Mouse (Mus musculus) embryonic fibroblast, embryonic 13.5 days (primary cell): ENCODE data around the gene Tnrc18. TPM values are rescaled to one million over a fixed set of nuclear protein-coding genes. Genes with fewer than 3 reads are reported as not detected.
A peak's percentile ranks its signal among the peaks of the same experiment; 100 is the strongest.

Experiments used
- H3K27ac ChIP-seq: 2 replicates; pipeline ENCODE4 v1.5.1; 2012; ENCODE audit warnings: low read length, control low read depth, inconsistent platforms; ENCODE audit not compliant: insufficient read depth
- H3K4me1 ChIP-seq: 2 replicates; pipeline ENCODE4 v1.6.1; 2011; ENCODE audit warnings: low read length; ENCODE audit not compliant: control insufficient read depth, insufficient read depth
- H3K4me3 ChIP-seq: 2 replicates; pipeline ENCODE4 v1.5.1; 2011; ENCODE audit warnings: mild to moderate bottlenecking, control low read depth, low read length; ENCODE audit not compliant: insufficient read depth
- CTCF ChIP-seq: IDR thresholded peaks from 2 replicates; pipeline ENCODE4 v1.5.1; 2011; ENCODE audit warnings: mild to moderate bottlenecking, control low read depth, low read length, moderate library complexity, borderline replicate concordance; ENCODE audit not compliant: insufficient read depth
- POLR2A ChIP-seq: IDR thresholded peaks from 2 replicates; pipeline ENCODE4 v1.6.1; 2011; ENCODE audit warnings: low read depth, mild to moderate bottlenecking, control low read depth, low read length, moderate library complexity
- polyA plus RNA-seq: library from polyadenylated mRNA; stranded (reverse); fragments of >200 nt; gene quantifications from 2 replicates; pipeline ENCODE4 v1.2.4, GENCODE M21; 2011; ENCODE audit warnings: low read depth; ENCODE audit not compliant: missing spikeins, insufficient read length

Tnrc18 gene
- 98.0 and 124 TPM in 2 replicates for polyA plus RNA-seq

DNA sequence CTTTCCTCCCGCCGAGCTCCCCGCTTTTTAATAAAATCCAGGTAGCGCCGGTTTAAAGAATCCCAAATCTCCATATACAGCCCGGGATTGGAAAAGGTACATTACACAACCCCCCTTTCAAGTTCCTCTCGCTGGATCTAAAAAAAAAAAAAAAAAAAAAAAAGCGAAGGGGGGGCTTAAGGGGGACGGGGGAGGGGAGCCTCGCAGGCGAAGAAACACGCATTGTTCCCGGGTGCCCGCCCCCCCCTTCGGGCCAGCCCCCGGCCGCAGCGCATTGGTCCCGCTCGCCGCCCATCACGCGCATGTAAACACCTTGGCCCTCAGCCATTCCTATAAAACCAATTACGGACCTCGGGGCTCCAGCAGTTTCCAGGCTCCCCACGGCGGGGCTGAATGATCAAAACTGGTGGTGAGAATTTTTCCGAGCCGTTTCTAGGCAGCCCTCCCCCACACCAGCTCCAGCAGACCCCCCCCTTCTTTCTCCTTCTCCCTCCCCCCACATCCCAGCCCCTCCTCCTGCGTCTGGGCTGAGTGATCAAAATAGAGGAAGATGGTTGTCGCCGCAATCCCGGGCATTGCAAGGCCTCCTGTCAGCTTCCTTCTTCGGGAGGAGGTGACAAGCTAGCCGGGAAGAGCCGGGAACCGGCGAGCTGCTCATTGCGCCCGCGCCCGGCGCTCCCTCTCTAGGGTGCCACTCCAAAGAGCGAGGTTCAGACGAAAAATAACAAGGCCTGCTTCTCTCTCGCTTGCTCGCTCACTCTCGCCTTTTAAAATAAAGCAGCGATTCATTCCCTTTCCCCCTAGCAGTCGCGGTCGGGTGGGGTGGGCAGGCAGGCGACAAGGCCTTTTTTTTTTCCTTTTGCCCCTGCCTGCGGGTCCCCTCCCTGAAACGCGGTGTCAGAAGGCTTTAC is at the start of gene Tnrc18:
Gene Tnrc18 (minus strand): TSS at position 139 of the 911 bp plus-strand sequence.
- peak; percentile 87 for TF ChIP-seq POLR2A
- no peak for TF ChIP-seq CTCF
- H3K4me1 ChIP-seq: no peaks in the 10 kb centered on the region
- peak within 1 kb of the TSS; percentile 100 for H3K27ac ChIP-seq
- H3K4me3 ChIP-seq: peak within 1 kb of the TSS; percentile 96

DNA sequence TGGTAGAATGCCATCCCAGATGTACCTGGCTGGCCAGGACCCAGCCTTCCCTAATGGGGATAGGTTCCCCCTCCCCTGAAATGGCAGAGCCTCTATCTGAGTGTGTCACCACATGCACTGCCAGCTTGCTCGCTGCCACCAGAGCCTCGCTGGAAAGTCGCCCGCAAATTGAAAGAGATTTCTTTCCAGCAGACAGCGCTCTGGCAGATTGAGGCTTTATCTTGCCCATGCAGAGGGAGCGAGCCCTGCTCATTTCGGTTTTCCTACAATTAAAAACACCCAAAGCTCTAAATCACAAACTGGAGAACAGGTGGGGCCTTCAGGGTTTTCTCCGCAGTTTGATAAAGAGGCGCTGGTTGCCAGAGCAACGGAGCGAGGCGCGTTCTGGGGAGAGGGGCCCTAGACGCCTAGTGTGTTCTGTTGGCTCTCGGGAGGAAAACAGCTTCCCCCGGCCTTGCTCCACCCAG is 40.3 kb upstream of the Tnrc18 start:
- TF ChIP-seq CTCF: no peak
- TF ChIP-seq POLR2A: no peak
- Histone ChIP-seq H3K27ac (no peak overlapping the region), H3K4me3 (no peak overlapping the region), H3K4me1 (no peaks in the 10 kb centered on the region)

DNA sequence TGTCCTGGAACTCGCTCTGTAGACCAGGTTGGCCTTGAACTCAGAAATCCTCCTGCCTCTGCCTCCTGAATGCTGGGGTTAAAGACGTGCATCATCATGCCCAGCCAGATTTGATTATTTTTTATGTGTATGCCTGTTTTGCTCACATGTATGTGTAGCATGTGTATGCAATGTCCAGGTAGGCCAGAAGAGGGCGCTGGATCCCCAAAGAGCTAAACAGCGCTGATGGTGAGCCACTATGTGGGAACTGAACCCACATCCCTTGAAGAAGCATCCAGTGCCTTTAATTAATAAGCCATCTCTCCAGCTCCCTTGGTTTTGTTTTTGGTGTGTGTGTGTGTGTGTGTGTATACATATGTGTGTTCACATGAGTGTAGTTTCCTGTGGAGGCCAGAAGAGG is 38.9 kb upstream of the Tnrc18 start:
- no peaks in the 10 kb centered on the region for H3K4me1 ChIP-seq
- no peak overlapping the region for H3K27ac ChIP-seq
- TF ChIP-seq POLR2A: no peak
- TF ChIP-seq CTCF: no peak
- H3K4me3 ChIP-seq: no peak overlapping the region

DNA sequence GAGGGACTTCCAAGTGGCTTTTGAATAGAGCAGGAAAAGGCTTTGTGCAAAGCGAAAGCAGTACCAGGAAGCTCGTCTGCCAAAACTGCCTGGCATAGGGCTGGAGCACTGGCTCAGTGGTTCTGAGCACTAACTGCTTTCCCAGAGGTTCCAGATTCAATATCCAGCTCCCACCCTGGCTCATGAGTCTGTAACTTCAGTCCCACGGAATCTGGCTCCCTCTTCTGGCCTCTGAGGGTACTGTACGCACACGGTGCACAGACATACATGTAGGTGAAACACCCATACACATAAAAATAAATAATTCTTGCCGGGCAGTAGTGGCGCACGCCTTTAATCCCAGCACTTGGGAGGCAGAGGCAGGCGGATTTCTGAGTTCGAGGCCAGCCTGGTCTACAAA is 37.4 kb upstream of the Tnrc18 start:
- no peak overlapping the region for H3K4me3 ChIP-seq
- no peak for TF ChIP-seq POLR2A
- TF ChIP-seq CTCF: peak; percentile 47; the same call in 1 of the 2 replicates
- H3K4me1 ChIP-seq: no peaks in the 10 kb centered on the region
- H3K27ac ChIP-seq: no peak overlapping the region

DNA sequence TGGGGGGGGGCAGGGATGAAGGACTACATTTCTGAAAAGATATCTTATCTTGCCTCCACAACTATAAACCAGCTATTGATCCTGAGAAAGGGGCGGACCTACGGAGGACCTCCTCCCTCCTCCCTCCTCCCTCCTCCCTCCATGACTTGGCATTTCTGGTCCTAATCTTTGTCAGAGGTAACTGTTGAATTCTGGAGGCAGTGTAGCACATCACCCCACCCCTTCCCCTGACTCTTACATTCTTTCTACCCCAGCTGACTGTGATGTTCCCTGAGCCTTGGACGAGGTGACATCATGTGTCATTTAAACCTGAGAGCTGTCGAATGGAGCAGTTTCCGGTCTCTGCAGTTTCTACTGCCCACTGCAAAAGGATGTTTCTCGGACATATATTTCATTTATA is 36.1 kb upstream of the Tnrc18 start:
- Histone ChIP-seq H3K4me1 (no peaks in the 10 kb centered on the region), H3K27ac (no peak overlapping the region), H3K4me3 (no peak overlapping the region)
- TF ChIP-seq POLR2A (no peak), CTCF (no peak)

DNA sequence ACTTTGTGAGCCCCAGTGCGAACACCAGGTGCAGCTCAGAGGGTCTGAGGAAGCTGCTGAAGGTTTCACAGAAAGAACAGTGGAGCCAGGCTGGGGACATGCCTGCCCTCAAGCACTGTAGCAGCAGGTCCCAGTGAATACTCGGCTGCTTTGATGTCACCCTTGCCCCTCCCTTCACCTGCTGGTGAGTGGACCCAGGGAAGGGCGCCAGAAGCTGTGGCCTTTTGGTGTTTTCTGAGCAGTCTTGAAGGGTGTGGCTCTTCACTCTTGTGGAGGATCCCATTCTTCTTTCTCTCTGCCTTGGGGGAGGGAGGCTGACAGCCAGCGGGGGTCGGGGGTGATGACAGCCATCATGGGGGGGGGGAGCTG is 34.2 kb upstream of the Tnrc18 start:
- Histone ChIP-seq H3K4me1 (no peaks in the 10 kb centered on the region), H3K27ac (no peak overlapping the region), H3K4me3 (no peak overlapping the region)
- TF ChIP-seq CTCF: no peak
- TF ChIP-seq POLR2A: no peak

DNA sequence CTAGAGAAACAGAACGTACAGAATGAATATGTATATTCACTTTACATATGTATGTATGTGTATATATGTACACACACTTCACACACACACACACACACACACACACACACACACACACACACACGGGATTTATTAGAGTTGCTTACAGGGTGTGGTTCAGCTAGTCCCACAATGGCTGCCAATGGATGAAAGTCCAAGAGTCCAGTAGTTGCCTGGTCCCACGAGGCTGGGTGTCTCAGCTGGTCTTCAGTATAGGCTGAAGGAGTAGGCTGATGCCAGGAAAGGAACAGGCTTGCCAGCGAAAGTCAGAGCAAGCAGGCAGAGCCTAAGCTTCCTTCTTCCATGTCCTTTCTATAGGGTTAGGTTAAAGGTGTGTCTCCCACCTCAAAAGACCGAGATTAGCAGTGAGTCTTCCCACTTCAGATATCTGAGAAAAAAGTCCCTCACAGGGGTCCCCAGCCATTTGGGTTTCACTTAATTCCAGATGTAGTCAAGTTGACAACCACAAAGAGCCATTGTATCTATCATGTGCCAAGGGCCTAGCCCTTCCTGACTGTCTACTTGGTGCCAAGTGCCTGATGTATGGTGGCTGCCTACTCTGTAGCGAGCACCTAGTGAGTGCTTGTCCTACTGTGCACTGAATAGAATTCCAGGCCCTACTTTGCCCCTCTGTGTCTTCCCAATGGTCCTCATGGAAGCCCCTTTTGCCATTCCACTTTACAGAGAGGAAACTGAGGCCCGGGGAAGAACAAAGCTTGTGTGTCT is 33.6 kb upstream of the Tnrc18 start:
- Histone ChIP-seq H3K4me1 (no peaks in the 10 kb centered on the region), H3K4me3 (no peak overlapping the region), H3K27ac (no peak overlapping the region)
- TF ChIP-seq POLR2A (no peak), CTCF (no peak)

DNA sequence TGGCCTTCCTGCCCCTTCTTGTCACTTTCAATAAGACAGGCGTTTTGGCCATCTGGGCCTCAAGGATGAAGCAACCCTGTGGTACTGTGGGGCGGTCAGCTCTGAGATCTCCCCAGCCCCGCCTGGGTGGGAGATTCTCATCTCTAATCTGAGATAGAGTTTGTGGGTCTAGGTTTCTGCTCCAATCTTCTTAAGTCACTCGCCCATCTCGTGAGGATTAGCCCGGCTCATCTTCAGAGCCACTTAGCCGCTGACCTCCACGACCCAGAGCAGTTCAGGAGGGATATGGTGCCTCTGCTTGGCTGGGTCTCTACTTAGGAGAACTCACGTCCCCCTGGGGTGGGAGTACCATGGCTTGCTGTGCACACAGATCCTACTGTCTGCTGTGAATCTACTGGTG is 33.0 kb upstream of the Tnrc18 start:
- Histone ChIP-seq H3K4me3 (no peak overlapping the region), H3K27ac (no peak overlapping the region), H3K4me1 (no peaks in the 10 kb centered on the region)
- TF ChIP-seq CTCF: no peak
- TF ChIP-seq POLR2A: no peak

DNA sequence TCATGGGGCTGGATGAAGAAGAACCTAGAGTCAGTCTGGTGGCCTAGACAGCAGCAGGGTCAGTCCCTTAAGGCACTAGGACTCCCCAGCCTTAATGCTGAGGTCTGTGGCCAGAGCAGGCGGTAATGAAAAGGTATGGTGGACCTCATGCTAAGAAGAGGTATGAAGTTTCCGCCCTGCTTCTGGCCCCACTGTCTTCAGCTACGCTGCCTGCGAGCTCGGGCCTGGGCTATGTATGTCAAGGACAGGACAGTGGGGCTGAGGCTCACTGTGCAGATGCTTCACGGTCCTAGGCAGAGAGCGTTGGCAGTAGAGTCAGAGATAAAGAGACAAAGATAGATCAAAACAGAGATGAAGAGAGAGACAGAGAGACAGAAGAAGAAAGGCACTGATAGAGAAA is 31.4 kb upstream of the Tnrc18 start:
- Histone ChIP-seq H3K4me3 (no peak overlapping the region), H3K27ac (no peak overlapping the region), H3K4me1 (no peaks in the 10 kb centered on the region)
- no peak for TF ChIP-seq CTCF
- TF ChIP-seq POLR2A: no peak
